Mouse (Mus musculus) spleen, adult 18-20 months (tissue): ENCODE measurements around the gene Cd36.

Experiments
- DNase-seq, 2 experiments: peaks; one replicate each; pipeline ENCODE4 v3.0.0; 2022; ENCODE audit warnings: mixed read lengths in 2 of 2

The Cd36 gene

GRCm38 (mm10) chr5:17770328-17770727, 118.3 kb downstream of the Cd36 start:
- no peak for DNase-seq

GRCm38 (mm10) chr5:17766006-17766677, 122.5 kb downstream of the Cd36 start:
- DNase-seq, result no peak

GRCm38 (mm10) chr5:17753471-17754005, 135.1 kb downstream of the Cd36 start:
- DNase-seq, result no peak

GRCm38 (mm10) chr5:17748293-17748692, 140.3 kb downstream of the Cd36 start:
- no peak for DNase-seq

GRCm38 (mm10) chr5:17747143-17747542, 141.5 kb downstream of the Cd36 start:
- no peak for DNase-seq

GRCm38 (mm10) chr5:17746520-17746919, 142.1 kb downstream of the Cd36 start:
- DNase-seq, result no peak

- no peak for DNase-seq
These were observed 148.8 kb downstream of the Cd36 start for GRCm38 (mm10) chr5:17739805-17740204.
